Mouse (Mus musculus): ENCODE results near the gene Arhgap28. TPM values are rescaled to one million over a fixed set of nuclear protein-coding genes. Genes with fewer than 3 reads are reported as not detected.
A peak's percentile ranks its signal among the peaks of the same experiment; 100 is the strongest.

Gene Arhgap28
- total and polyA plus RNA-seq, 2 experiments from 2014 or later: 3.6 to 8.6 TPM

- 36% methylated on average over 17 of the region's 17 CpGs for WGBS
- H3K9ac ChIP-seq: no peak overlapping the region
Measured at GRCm38 (mm10) chr17:68002608-68003595, 1.0 kb downstream of the Arhgap28 start.

GRCm38 (mm10) chr17:67999801-68000200, 4.1 kb downstream of the Arhgap28 start:
- H3K27ac ChIP-seq (ENCODE audit: low read depth, low read length): no peak overlapping the region
- no peak for DNase-seq
- no peak overlapping the region for H3K9ac ChIP-seq
- no peaks in the 10 kb centered on the region for H3K9me3 ChIP-seq (ENCODE audit: low read length)
- H3K4me1 ChIP-seq (ENCODE audit: insufficient read depth): 0 out of 2 replicates have a peak, but pooled peaks cover 5% of the 10 kb centered on the region
- H3K4me2 ChIP-seq (ENCODE audit: low read depth): no peak overlapping the region
- WGBS: 54% methylated on average over 8 of the region's 8 CpGs
- H3K4me3 ChIP-seq (ENCODE audit: low read depth, low read length): no peak overlapping the region
- H3K36me3 ChIP-seq (ENCODE audit: insufficient read depth): no peaks in the 10 kb centered on the region
- TF ChIP-seq CTCF (IDR thresholded peaks at IDR 0.05; ENCODE audit: low read depth): no peak
- no peak for ATAC-seq
- no peaks in the 10 kb centered on the region for H3K27me3 ChIP-seq (ENCODE audit: insufficient read depth, low read length)

More at GRCm38 (mm10) chr17:68002608-68003595, 1.0 kb downstream of the Arhgap28 start:
- Histone ChIP-seq H3K4me3 (ENCODE audit: low read depth, low read length) (peak overlapping the region; percentile 68), H3K36me3 (ENCODE audit: insufficient read depth) (no peaks in the 10 kb centered on the region), H3K9me3 (ENCODE audit: low read length) (no peaks in the 10 kb centered on the region), H3K27ac (ENCODE audit: low read depth, low read length) (no peak overlapping the region), H3K4me2 (ENCODE audit: low read depth) (peak overlapping the region; percentile 87), H3K27me3 (ENCODE audit: insufficient read depth, low read length) (no peaks in the 10 kb centered on the region), H3K4me1 (ENCODE audit: insufficient read depth) (0 out of 2 replicates have a peak, but pooled peaks cover 8% of the 10 kb centered on the region)
- ATAC-seq (no peak), DNase-seq (peak; percentile 29)
- peak; percentile 35; the same call in 1 of the 2 replicates for TF ChIP-seq CTCF (IDR thresholded peaks at IDR 0.05; ENCODE audit: low read depth)

GRCm38 (mm10) chr17:67996769-67997155, 7.2 kb downstream of the Arhgap28 start:
- Histone ChIP-seq H3K27me3 (ENCODE audit: insufficient read depth, low read length) (no peaks in the 10 kb centered on the region), H3K9me3 (ENCODE audit: low read length) (no peaks in the 10 kb centered on the region), H3K27ac (ENCODE audit: low read depth, low read length) (no peak overlapping the region), H3K9ac (no peak overlapping the region), H3K4me2 (ENCODE audit: low read depth) (no peak overlapping the region), H3K36me3 (ENCODE audit: insufficient read depth) (no peaks in the 10 kb centered on the region), H3K4me1 (ENCODE audit: insufficient read depth) (no peaks in the 10 kb centered on the region), H3K4me3 (ENCODE audit: low read depth, low read length) (no peak overlapping the region)
- ATAC-seq: no peak
- TF ChIP-seq CTCF (IDR thresholded peaks at IDR 0.05; ENCODE audit: low read depth): no peak
- 80% methylated on average over 7 of the region's 7 CpGs for WGBS
- DNase-seq: no peak

GRCm38 (mm10) chr17:67996097-67996768, 7.7 kb downstream of the Arhgap28 start:
- no peak for TF ChIP-seq CTCF (IDR thresholded peaks at IDR 0.05; ENCODE audit: low read depth)
- DNase-seq (no peak), ATAC-seq (no peak)
- 24% methylated on average over 14 of the region's 14 CpGs for WGBS
- no peak overlapping the region for H3K27ac ChIP-seq (ENCODE audit: low read depth, low read length)
- no peaks in the 10 kb centered on the region for H3K4me1 ChIP-seq (ENCODE audit: insufficient read depth)
- no peak overlapping the region for H3K9ac ChIP-seq
- no peaks in the 10 kb centered on the region for H3K27me3 ChIP-seq (ENCODE audit: insufficient read depth, low read length)
- H3K36me3 ChIP-seq (ENCODE audit: insufficient read depth): no peaks in the 10 kb centered on the region
- H3K4me2 ChIP-seq (ENCODE audit: low read depth): no peak overlapping the region
- H3K4me3 ChIP-seq (ENCODE audit: low read depth, low read length): no peak overlapping the region
- H3K9me3 ChIP-seq (ENCODE audit: low read length): no peaks in the 10 kb centered on the region

- Histone ChIP-seq H3K9me3 (ENCODE audit: low read length) (no peaks in the 10 kb centered on the region), H3K4me1 (ENCODE audit: insufficient read depth) (no peaks in the 10 kb centered on the region), H3K4me3 (ENCODE audit: low read depth, low read length) (no peak overlapping the region), H3K27me3 (ENCODE audit: insufficient read depth, low read length) (no peaks in the 10 kb centered on the region), H3K36me3 (ENCODE audit: insufficient read depth) (no peaks in the 10 kb centered on the region), H3K4me2 (ENCODE audit: low read depth) (no peak overlapping the region), H3K9ac (no peak overlapping the region), H3K27ac (ENCODE audit: low read depth, low read length) (no peak overlapping the region)
- WGBS: 79% methylated on average over 2 of the region's 2 CpGs
- TF ChIP-seq CTCF (IDR thresholded peaks at IDR 0.05; ENCODE audit: low read depth): no peak
- ATAC-seq (no peak), DNase-seq (no peak)
Measured at GRCm38 (mm10) chr17:67995277-67995819, 8.6 kb downstream of the Arhgap28 start.

GRCm38 (mm10) chr17:67994861-67995260, 9.1 kb downstream of the Arhgap28 start:
- no peak for TF ChIP-seq CTCF (IDR thresholded peaks at IDR 0.05; ENCODE audit: low read depth)
- H3K9ac ChIP-seq: no peak overlapping the region
- H3K4me2 ChIP-seq (ENCODE audit: low read depth): no peak overlapping the region
- DNase-seq (no peak), ATAC-seq (no peak)
- no peak overlapping the region for H3K27ac ChIP-seq (ENCODE audit: low read depth, low read length)
- H3K4me1 ChIP-seq (ENCODE audit: insufficient read depth): no peaks in the 10 kb centered on the region
- WGBS: 83% methylated on average over 7 of the region's 7 CpGs
- H3K4me3 ChIP-seq (ENCODE audit: low read depth, low read length): no peak overlapping the region
- H3K36me3 ChIP-seq (ENCODE audit: insufficient read depth): no peaks in the 10 kb centered on the region
- no peaks in the 10 kb centered on the region for H3K9me3 ChIP-seq (ENCODE audit: low read length)
- no peaks in the 10 kb centered on the region for H3K27me3 ChIP-seq (ENCODE audit: insufficient read depth, low read length)

Measured in forebrain, postnatal 0 days (tissue).